Mouse (Mus musculus) mouse embryonic stem cell (cell line): ENCODE results near the gene Amacr.

ENCODE experiments used
- in situ Hi-C, 2 experiments: fragments of 300-500 bp; cut with MboI; formaldehyde crosslinking; loops; 1 replicate in 1 of 2; 3 replicates in 1 of 2; pipeline ENCODE4 v1.14.3; 2019 to 2020; ENCODE audit warnings: low sequenced_read_pairs in 2 of 2, low pct_unique_long_range_greater_than_20kb in 1 of 2, mixed read lengths in 1 of 2; ENCODE audit not compliant: unreplicated experiment in 1 of 2

The Amacr gene

DNA sequence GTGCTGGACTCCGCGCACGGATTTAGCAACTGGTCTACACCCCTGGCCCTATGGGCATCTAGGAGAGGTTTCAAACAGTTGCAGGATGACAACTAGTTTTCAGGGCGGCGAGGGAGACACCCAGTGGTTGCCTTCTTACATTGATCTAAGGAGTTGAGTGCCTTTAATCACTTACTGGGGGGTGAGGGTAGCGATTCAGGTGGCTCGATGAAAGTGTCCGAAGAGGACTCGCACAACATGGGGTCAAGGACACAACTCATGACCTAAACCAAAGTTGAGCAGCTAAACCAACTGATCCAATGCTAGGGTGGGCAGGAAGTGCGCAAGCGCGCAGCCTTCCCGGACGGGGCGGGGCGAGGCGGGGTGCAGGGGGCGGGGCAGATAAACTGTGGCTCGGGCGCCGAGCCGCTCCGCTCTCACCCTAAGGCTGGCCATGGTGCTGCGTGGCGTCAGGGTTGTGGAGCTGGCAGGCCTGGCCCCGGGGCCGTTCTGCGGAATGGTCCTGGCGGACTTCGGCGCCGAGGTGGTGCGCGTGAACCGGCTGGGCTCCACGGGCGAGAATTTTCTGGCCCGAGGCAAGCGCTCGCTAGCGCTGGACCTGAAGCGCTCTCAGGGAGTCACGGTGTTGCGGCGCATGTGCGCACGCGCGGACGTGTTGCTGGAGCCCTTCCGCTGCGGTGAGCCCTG, at the start of gene Amacr:
Gene Amacr, plus strand, starts transcription at position 380 of the 687 bp plus-strand sequence.
- in situ Hi-C loops = no loop called here

- in situ Hi-C loops = no loop called here
Measured at GRCm38 (mm10) chr15:10933930-10934329, 47.6 kb upstream of the Amacr start.

GRCm38 (mm10) chr15:10940148-10941108, 41.1 kb upstream of the Amacr start:
- in situ Hi-C loops = no loop called here

DNA sequence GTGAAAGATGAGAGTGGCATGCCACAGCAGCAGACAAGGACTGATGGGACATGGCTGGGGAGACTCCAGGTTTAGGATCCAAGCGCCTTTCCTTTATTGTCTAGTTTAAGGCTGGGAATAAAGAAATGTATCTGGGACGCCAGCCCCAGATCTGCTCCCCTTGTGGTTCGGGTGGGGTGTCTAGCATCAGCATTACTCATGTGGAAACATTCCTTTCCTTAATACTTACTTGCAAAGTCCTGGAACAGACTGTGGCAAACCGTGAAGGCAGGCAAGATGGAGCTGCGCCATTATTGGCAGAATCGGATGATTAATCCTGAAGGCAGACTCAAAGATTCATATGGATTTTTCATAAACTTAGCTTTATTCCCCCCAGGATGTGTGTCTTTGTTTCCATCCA, 39.7 kb upstream of the Amacr start:
- in situ Hi-C loops = no loop called here

- in situ Hi-C loops = no loop called here
Measured at GRCm38 (mm10) chr15:10947852-10948251, 33.7 kb upstream of the Amacr start.

- in situ Hi-C loops = no loop called here
Measured at GRCm38 (mm10) chr15:10951951-10952759, 29.4 kb upstream of the Amacr start, which contains the start of gene C1qtnf3. Gene C1qtnf3 (plus strand): TSS chr15:10952332.

DNA sequence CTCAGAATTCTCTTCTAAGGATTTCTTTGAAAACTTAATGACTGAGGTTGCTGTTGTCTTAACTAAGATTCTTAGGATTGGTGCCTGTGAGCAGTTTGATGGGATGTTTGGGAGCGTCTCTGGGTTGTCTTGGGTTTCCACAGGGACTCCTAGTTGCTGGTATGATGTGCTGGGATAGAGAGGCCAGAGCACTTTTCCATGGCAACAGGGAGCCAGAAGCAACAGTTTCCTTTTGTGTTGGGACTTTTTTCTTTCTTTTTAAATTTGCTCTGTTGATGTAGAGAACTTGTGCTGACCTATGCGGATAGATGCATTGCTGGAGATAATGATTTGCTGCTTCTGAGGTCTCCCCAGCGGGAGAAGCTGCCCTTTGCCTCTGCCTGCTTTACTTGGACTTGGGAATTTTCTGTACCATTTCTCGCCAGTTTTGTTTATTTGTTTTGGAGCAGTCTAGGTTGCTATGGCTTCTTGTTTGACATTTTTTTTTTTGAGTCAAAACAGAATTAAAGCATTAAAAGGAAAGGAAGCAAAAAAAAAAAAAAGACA, 28.7 kb upstream of the Amacr start:
- in situ Hi-C loops = no loop called here

GRCm38 (mm10) chr15:10953465-10953864, 28.1 kb upstream of the Amacr start:
- in situ Hi-C loops = no loop called here

- in situ Hi-C loops = no loop called here
Measured at GRCm38 (mm10) chr15:10954381-10955016, 27.1 kb upstream of the Amacr start.

- in situ Hi-C loops = no loop called here
Measured at GRCm38 (mm10) chr15:10955156-10955555, 26.4 kb upstream of the Amacr start.

DNA sequence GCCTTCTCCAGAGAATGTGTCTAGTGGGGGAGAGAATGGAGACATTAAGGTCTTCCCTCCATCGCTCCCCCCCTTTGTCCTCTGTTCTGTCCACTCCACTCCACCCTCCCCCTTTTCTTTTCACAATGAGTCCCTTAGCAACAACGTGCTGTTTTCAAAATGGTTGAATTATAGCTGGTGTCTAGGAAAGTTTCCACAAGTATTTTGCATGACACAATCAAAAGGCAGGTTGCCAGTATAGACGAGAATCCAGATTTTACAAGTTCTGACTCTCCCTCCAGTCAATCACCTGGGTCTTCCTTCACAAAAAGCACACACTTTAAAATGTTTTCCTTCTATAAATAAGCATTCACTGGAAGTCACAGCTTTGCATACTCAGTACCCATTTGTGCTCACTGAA, 24.9 kb upstream of the Amacr start:
- in situ Hi-C loops = no loop called here

- in situ Hi-C loops = no loop called here
Measured at GRCm38 (mm10) chr15:10959277-10960026, 22.1 kb upstream of the Amacr start.

GRCm38 (mm10) chr15:10960267-10960666, 21.3 kb upstream of the Amacr start:
- in situ Hi-C loops = no loop called here

- in situ Hi-C loops = no loop called here
Measured at GRCm38 (mm10) chr15:10962601-10963000, 19.0 kb upstream of the Amacr start.

GRCm38 (mm10) chr15:10969439-10969838, 12.1 kb upstream of the Amacr start:
- in situ Hi-C loops = no loop called here

DNA sequence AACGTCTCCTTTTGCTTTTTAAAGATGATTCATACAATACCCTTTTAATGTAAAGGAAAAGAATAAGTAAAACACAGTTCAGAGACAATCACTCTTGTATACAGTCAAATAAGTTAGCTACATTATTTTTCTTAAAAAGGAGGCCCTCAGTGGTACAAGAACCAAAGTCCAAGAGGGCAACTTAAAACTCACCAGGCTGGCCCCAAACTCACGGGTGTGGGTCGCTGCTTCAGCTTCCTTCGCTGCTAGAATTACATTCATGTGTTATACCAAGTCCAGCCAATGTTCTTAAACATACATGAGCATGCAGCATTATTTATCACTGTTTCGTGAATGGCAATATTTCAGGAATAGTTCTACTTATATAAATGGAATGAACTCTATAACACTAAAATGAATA, 10.8 kb upstream of the Amacr start:
- in situ Hi-C loops = no loop called here

- in situ Hi-C loops = no loop called here
Measured at GRCm38 (mm10) chr15:10977151-10977550, 4.4 kb upstream of the Amacr start.
